36 mouse cellular contexts compared by ENCODE assay signal in the genomic region with DNA sequence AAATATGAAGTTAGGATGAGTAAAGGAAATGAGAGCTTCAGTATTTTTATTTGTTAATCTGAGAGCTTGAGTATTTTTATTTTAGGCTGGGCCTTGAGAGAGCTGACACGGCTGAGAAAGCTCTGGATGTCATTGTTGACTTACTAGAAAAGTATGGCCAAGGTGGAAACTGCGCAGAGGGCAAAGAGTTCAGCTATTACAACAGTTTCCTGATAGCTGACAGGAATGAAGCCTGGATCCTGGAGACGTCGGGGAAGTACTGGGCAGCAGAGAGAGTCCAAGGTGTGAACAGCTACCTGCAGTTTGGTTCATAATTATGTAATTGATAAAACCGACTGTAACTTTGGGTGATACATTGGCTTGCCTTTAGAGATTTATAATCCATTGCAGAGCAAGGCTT. TPM values are rescaled to one million over a fixed set of nuclear protein-coding genes. Genes with fewer than 3 reads are reported as not detected.
"Had no signal": no experiment of that assay in that cellular context is flagged by ENCODE, and none has a peak within 500 bp of the region (broad histone marks: within the 10 kb centered on the region; RNA-seq: fewer than 3 reads in every experiment).

No protein-coding gene starts in this region.

- H3K4me2 ChIP-seq: limb, embryonic 12.5 days; limb, embryonic 13.5 days; limb, embryonic 15.5 days; liver, embryonic 11.5 days; liver, embryonic 12.5 days; liver, embryonic 13.5 days; liver, embryonic 15.5 days; lung, embryonic 14.5 days; lung, embryonic 15.5 days; midbrain, embryonic 11.5 days; midbrain, embryonic 12.5 days; midbrain, embryonic 13.5 days; midbrain, embryonic 15.5 days had no signal

- H3K27ac ChIP-seq: left cerebral cortex, adult 2 months; limb, embryonic 10.5 days; limb, embryonic 12.5 days; limb, embryonic 13.5 days; limb, embryonic 15.5 days; liver, embryonic 12.5 days; liver, embryonic 14.5 days; liver, embryonic 15.5 days; lung, embryonic 15.5 days; macrophage; midbrain, embryonic 10.5 days; midbrain, embryonic 12.5 days; midbrain, embryonic 13.5 days; midbrain, embryonic 15.5 days had no signal

- H3K36me3 ChIP-seq: limb, embryonic 12.5 days; limb, embryonic 13.5 days; midbrain, embryonic 10.5 days; midbrain, embryonic 12.5 days; midbrain, embryonic 15.5 days had no signal

- DNase-seq: left cerebral cortex, postnatal 4 days; liver; liver, embryonic 13.5 days; lung, adult 18-20 months; lung, adult 2 months; lung, embryonic 14.5 days; lung, postnatal 10 days; lung, postnatal 14 days; lung, postnatal 36 days; lung, postnatal 4 days; midbrain, embryonic 14.5 days had no signal

- ATAC-seq: liver, embryonic 12.5 days; lung, postnatal 0 days; midbrain, embryonic 13.5 days; midbrain, embryonic 15.5 days; midbrain, embryonic 16.5 days had no signal

- H3K9ac ChIP-seq: limb, embryonic 12.5 days; limb, embryonic 13.5 days; limb, embryonic 15.5 days; liver, embryonic 12.5 days; liver, embryonic 13.5 days; liver, embryonic 14.5 days; liver, embryonic 15.5 days; lung, embryonic 14.5 days; lung, embryonic 15.5 days; midbrain, embryonic 12.5 days; midbrain, embryonic 13.5 days; midbrain, embryonic 15.5 days had no signal

- H3K4me1 ChIP-seq: limb, embryonic 12.5 days; limb, embryonic 13.5 days; limb, embryonic 15.5 days; lung, embryonic 15.5 days; midbrain, embryonic 10.5 days; midbrain, embryonic 12.5 days; midbrain, embryonic 13.5 days; midbrain, embryonic 15.5 days had no signal

- H3K4me3 ChIP-seq: left cerebral cortex, adult 2 months; limb, embryonic 10.5 days; limb, embryonic 12.5 days; limb, embryonic 13.5 days; limb, embryonic 15.5 days; liver, embryonic 12.5 days; liver, embryonic 13.5 days; liver, embryonic 15.5 days; lung, embryonic 15.5 days; megakaryocyte, embryonic 14.5 days; midbrain, embryonic 10.5 days; midbrain, embryonic 12.5 days; midbrain, embryonic 13.5 days; midbrain, embryonic 15.5 days; myocyte had no signal

- H3K27me3 ChIP-seq: limb, embryonic 12.5 days; limb, embryonic 13.5 days; limb, embryonic 15.5 days; liver, embryonic 12.5 days; liver, embryonic 13.5 days; liver, embryonic 15.5 days; lung, embryonic 15.5 days; megakaryocyte, embryonic 14.5 days; midbrain, embryonic 12.5 days; midbrain, embryonic 13.5 days; midbrain, embryonic 15.5 days had no signal

- H3K9me3 ChIP-seq: limb, embryonic 10.5 days; limb, embryonic 12.5 days; limb, embryonic 13.5 days; limb, embryonic 15.5 days; liver, embryonic 12.5 days; liver, embryonic 13.5 days; liver, embryonic 15.5 days; lung, embryonic 15.5 days; megakaryocyte, embryonic 14.5 days; midbrain, embryonic 10.5 days; midbrain, embryonic 12.5 days; midbrain, embryonic 13.5 days; midbrain, embryonic 15.5 days had no signal

RNA-seq across cellular contexts. Expression of a gene that starts 47.5 kb away (rescaled TPM):
- total RNA-seq: megakaryocyte progenitor cell, adult 5-6 weeks; megakaryocyte, adult 5-6 weeks; monocyte, adult 5-6 weeks had no signal
- polyA plus RNA-seq: liver, embryonic 12.5 days; liver, embryonic 13.5 days; liver, embryonic 15.5 days; liver, embryonic 16.5 days; lung, adult 2 months; lung, embryonic 14.5 days; lung, embryonic 15.5 days; lung, embryonic 16.5 days; lung, postnatal 0 days had no signal
